Mouse (Mus musculus) ES-CJ7 (cell line): ENCODE data around the gene Eif4enif1.
"Not testable (repeated sequence)": the region's sequence is repeated elsewhere in the genome, so short reads cannot be mapped to it uniquely, and the experiment has no call there.

Experiments
- DNase-seq: peaks from one replicate; pipeline ENCODE4 v3.0.0; 2011; ENCODE audit warnings: low read depth, low spot score

Eif4enif1 gene

DNA sequence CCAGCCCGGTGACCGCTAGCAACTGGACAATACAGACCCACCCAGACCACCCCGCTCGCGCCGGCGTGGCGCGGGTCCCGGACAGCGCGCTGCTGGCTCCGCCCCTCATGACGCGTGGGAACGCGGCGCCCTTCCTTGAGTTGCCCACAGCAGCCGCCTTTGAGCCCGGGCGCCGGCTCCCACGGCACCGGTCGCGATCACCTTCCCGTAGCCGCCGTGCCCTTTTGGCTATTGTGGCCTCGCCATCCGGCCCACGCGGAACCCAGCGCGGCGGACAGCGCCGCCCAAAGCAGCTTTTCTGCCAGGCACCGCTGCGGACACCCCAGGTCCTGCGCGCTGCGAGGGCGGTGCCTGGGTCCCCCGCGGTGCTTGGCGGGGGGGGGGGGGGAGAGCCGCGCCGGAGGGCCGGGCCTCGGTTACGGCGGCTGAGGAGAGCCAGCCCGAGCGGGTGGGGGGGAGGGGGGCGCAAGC, at the start of gene Eif4enif1:
TSS of gene Eif4enif1 (plus strand) at position 162 of the 471 bp plus-strand sequence.
- peak; percentile 88 for DNase-seq

DNA sequence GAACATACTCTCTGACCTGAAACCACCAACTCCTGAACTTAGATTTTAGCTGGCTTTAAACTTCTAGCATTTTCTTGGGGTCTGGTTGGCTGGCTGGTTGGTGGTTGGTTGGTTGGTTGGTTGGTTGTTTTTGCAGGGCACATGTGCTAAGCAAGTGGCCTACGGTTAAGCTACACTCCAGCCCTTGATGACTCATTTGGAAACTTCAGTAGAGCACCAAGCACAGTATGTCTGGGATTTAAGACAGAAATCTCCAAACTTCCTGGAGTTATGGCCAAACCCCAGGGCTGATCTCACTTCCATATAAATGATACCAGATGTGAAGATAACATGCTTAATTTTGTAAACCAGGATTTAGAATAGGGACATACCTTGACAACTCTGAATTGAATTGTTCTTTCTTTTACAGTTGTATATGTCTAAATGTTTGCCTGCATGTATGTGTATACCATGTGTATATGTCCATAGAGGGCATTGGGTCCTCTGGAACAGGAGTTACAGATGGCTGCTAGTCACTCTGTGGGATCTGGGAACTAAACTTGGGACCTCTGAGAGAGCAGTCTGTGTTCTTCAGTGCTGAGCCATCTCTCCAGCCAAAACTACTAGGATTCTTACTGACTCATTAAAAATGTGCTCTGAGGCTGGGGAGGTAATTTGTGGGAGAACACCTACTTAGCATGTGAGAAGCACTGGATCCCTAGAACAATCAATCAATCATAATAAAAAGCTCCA, 48.4 kb upstream of the Eif4enif1 start:
- DNase-seq, result peak; percentile 56

DNA sequence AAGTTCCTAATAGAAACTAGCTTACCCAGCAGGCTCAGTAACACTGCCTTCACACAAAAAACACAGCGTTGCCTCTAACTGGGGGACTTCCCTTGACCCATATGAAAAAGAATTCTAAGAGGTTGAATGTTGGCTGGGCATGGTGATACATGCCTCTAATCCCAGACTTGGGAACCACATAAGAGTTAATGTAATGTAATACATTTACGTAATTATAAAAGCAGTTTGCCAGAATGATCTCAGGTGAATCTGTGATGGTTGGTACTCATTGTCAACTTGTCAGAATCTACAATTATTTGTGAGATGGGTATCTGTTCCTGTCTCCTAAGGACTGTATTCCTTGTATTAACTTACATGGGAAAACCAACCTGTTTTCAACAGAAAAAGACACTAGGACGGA, 45.2 kb upstream of the Eif4enif1 start:
- not testable (repeated sequence) for DNase-seq

DNA sequence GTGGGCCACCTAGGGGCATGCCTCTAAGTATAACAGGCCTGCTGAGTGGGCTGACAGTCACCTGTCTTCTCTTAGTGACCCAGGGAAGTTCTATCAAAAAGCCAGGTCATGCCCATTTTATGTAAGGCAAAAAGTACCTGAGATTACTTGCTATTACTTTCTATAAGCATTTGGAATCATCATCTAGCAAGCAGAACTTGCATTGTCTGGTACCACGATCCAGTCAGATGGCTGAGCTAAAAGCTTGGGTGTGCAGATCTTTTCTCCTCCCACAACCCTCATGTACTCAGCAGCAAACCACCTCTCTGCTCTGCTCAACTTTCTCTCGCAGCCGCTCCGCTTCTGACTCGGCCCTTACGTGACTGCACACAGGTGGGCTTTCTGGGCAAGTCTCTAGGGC, 44.2 kb upstream of the Eif4enif1 start:
- not testable (repeated sequence) for DNase-seq

DNA sequence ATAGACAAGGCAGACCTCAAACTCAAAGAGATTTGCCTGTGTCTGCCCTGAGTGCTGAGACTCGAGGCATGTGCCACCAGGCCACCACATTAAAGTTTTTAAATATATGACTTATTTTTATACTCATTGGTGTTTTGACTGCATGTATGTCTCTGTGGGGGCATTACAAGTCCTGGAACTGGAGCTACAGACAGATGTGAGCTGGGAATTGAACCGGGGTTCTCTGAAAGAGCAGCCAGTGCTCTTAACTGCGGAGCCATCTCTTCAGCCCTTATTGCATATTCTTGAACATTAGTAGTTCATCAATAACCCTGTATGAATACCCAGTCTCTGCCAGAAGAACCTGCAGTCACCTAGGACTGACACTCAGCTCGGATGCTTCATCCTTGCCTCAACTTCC, 43.4 kb upstream of the Eif4enif1 start:
- not testable (repeated sequence) for DNase-seq

DNA sequence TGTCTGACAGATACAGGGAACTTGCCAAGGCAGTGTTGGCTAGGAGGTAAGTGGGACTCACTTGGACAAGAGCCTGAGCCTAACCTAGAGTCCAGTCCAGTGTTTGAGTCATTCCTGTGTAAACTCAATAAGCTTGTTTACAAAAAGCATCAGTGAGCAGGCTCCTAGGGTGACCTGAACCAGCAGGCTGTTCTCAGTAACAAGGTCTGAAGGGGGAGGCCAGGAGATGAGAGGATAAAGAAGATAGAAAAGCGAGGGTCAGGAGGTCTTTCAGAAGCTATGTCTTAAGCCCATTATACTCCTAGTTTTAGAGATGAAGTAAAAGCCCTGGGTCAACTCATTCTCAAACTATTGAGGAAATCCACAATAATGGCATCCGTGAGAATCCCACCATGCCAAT, 40.8 kb upstream of the Eif4enif1 start:
- DNase-seq, result not testable (repeated sequence)

DNA sequence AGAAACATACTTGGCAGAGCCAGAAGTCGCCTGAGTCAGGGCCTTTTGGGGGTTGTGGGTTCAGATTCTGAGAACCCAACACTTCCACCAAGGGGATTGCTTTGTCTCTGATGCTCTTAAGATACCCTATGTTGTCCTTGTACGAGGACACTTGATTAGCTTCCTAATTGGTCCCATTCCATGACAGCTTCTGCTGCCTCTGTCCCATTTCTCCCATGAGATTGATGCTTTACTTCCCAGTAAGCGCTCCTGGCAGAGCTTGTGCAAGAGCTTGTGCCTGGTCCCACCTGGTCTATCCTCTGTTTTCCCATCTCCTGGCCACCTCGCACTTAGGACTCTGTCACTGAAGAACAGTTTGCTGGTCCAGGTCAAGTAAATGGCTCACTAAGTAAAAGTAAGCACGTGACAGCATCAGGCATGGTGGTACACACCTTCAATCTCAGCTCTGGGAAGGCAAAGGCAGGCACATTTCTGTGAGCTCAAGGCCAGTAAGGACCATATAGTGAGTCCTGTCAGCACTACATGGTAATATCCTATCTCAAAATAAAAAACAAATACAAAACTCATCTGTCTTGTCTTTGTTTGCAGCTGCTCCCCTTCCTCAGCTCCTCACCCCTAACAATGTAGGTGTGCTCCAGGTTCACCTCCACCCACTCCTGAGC, 39.8 kb upstream of the Eif4enif1 start:
- DNase-seq, result not testable (repeated sequence)

DNA sequence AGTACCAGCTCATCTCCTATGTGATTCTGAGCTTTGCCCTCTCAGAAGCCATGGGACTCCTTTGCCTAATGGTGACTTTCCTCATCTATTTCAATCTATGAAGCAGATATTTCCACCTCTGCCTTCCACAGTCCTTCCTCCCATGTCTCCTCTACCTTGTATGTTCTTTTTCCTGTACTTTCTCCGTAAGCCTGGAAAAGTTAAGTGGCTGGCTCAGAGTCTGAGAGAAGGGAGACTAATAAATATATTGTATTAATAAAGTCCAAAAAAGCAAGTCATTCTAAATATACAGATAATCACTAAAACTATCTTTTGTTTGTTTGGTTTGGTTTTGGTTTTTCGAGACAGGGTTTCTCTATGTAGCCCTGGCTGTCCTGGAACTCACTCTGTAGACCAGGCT, 39.1 kb upstream of the Eif4enif1 start:
- not testable (repeated sequence) for DNase-seq

DNA sequence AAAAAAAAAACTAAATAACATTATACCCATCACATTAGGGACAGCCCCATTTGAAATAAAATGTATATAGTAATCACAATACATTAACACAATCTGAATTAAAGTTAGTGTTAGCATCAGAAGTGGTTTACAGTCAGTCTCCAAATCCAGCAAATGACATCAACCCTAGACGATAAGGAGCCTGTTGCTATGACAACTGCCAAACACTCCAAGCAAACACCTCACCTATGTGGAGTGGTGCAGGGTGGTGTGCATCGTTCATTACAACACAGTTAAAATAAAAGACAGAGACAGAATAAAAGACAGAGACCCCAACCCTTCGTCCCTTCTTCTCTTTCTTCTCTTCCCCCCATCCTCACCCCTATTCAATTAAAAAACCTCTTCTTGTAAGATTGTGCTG, 38.5 kb upstream of the Eif4enif1 start:
- DNase-seq, result not testable (repeated sequence)

DNA sequence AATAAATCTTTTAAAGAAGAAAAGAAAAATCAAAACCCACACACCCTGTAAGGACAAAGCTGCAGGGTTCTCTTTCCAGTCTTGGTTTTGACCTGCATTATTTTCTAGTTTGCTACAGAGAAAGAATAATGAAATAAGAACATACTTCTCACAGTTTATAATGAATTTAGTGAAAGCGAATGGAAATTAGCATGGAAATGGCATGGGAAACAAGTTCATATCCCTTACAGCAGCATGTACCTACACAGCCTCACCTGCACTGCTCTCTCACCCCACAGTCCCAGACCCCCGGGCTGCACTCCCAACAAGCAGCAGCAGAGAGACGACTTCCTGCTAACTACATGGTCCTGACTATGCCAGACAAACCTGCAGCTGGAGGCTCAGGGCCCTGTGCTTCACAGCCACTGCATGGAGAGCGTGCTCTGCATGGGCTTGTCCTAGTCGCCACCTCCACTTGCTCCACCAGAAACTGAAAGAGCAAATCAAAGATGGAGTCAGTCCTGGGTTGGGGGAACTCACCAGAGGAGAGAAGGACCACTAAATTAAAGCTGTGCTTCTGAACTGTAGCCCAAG, 36.9 kb upstream of the Eif4enif1 start:
- DNase-seq, result peak; percentile 43

DNA sequence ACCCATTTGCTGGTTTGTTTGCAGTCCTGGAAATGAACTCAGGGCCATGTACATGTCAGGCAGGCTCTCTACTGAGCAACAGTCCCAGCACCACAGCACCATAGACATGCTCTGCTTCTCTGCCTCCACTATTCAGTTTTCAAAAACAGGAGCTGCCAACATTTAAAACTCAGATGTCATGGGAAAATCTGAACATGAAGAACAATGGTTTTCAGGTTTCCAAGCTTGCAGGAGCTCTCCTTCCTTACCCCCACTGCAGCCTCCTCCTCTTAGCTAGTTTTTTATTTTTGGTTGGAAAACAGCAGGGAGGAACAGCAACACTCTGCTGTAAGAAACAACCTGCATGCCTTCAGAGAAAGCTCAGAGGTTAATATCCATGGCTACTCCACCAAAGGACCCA, 35.9 kb upstream of the Eif4enif1 start:
- DNase-seq, result not testable (repeated sequence)

DNA sequence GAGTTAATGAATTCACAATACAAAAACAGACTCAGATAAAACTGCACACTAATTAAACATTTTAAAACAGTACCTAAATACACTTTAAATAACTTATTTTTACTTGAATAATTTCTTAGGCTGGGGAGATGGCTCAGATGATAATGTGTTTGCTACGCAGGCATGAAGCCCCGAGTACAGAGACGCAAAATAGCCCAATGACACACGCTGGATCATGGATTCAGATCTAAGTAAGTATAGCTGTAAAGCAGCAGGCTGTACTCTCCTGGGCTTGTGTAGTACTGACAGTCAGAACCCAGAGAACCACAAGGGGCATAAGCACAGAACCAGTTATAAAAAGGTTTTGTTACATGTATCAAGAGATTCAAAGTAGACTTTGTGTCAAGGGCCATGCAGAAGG, 35.1 kb upstream of the Eif4enif1 start:
- not testable (repeated sequence) for DNase-seq

DNA sequence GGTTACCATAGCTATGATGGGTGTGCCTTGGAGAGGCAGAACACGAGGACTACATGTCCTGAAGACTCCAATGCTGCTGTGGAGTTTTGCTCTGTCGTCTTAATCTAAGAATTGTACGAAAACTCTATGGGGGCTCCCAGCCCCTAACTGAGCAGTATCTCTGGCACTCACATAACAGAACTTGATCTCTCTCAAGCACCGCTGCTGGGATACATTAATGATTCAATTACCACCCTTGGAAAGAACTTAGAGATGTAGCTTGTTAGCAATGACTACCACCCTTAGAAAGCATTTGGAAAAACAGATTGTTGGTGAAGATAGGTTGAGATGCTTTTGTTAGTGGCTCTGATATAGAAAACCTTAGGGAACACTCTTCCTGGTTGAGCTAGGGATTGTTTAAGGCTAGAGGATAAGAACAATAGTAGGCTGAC, 34.6 kb upstream of the Eif4enif1 start:
- DNase-seq, result not testable (repeated sequence)

DNA sequence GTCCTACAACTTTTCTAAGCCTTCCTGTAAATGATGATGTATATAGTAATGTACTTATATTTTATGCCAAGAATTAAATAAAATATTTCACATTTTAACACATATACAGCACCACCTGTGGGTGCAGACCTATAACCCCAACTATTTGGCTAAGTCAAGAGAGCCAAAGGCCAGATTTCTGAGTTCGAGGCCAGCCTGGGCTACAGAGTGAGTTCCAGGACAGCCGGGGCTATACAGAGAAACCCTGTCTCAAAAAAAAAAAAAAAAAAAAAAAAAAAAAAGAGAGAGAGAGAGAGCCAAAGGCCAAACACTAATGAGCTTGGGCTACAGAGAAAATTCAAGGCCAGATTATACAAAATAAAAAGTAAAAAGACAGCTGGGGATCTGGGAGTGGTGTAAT, 33.1 kb upstream of the Eif4enif1 start:
- DNase-seq, result not testable (repeated sequence)

DNA sequence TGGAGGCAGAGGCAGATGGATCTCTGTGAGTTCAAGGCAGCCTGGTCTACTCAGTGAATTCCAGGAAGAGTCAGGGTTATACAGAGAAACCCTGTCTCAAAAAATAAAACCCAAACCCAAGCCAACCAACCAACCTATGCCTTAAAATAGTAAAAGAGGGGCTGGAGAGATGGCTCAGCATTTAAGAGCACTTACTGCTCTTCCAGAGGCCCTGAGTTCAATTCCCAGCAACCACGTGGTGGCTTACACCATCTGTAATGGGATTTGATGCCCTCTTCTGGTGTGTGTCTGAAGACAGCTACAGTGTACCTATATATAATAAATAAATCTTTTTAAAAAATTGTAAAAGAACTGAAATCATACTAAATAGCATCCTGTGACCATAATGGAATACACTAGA, 30.3 kb upstream of the Eif4enif1 start:
- not testable (repeated sequence) for DNase-seq

DNA sequence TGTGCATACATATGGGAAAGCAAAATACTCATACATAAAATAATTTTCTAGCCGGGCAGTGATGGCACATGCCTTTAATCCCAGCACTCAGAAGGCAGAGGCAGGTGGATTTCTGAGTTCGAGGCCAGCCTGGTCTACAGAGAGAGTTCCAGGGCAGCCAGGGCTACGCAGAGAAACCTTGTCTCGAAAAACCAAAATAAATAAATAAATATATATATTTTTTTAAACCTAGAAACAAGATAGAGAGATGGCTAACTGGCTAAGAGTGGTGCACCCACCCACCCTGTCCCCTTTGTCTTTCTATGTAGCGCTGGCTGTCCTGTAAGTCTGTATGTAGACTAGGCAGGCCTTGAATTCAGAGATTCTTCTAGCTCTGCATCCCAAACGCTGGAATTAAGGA, 29.7 kb upstream of the Eif4enif1 start:
- not testable (repeated sequence) for DNase-seq

DNA sequence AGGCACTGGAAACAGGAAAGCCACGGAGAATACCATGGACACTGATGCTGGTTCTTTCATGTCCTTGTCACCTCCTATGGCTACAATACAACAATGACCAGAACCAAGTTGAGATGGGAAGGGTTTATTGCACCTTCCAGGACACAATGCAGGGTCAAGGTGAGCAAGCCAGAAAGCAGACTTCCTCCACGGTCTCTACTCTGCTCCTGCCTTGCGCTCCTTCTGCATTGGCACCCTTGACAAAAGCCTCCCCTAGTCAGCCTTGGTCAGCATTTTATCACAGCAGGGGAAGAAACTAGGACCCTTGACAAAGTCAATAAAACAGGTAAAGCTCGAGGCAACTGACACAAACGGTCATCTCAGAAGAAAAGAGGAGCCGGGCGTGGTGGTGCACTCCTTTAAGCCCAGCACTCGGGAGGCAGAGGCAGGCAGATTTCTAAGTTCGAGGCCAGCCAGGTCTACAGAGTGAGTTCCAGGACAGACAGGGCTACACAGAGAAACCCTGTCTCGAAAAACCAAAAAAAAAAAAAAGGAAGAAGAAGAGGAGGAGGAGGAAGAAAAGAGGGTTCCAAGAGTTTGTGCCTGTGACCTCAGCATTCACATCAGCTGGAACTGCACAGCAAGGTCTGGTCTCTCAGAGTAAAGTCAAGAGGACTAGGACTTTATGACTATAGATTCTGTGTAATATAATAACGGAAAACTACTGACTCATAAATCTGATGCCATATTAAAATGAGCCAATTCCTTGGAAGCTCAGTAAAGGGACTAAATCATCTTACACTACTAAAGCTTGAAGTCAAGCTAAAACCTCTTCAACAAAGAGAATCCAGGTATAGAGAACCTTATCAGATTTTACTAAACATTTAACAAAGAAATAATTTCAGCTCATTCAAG, 28.5 kb upstream of the Eif4enif1 start:
- peak; percentile 60 for DNase-seq

DNA sequence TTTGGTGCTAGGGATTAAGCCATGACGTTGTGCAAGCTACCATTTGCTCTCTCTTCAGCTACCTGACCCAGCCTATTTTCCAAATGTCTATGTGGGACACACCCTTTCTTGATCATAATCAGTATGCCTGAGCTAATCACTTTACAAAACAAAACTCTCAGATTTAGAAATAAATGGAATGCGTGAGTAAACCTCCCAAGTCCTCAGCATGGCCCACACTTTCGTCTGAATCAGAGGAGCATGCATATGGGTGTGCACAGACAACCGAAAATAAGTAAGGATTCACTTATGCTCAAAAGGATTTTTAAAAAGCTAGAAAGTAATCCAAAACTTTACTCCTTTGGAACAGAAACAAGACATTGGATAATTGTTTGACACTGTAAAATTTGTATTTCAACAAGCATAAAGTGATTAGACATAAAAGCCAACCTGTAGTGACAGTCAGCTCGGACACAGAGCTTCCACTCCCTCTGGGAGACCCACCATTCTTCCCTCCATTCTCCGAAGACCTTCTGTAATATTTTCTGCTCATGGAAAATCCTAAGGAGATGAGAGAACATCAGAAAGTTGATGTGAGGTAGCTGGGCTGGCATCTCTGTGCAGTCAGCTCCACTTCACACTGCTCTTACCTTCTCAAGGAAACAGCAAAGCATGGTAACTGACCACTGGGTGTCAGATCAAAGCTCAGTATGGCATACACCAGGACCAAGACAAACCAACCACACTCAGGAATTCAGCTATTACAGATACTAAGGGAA, 23.0 kb upstream of the Eif4enif1 start:
- not testable (repeated sequence) for DNase-seq

DNA sequence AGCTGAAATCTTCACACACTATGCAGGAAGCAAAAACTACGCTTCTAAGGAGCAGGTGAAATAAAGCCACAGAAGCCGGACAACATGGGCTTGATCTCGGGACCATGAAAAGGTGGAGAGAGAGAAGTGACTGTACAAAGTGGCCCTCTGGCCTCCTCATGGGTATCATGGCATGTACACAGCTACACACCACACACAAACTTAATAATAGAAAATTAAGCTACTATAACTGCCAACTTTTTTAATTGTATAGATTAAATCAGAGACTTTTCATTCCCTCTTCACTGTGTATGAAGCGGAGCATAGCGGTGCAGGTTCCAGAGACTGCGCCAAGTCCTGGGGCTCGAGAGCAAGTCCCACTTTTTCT, 22.5 kb upstream of the Eif4enif1 start:
- DNase-seq, result not testable (repeated sequence)

DNA sequence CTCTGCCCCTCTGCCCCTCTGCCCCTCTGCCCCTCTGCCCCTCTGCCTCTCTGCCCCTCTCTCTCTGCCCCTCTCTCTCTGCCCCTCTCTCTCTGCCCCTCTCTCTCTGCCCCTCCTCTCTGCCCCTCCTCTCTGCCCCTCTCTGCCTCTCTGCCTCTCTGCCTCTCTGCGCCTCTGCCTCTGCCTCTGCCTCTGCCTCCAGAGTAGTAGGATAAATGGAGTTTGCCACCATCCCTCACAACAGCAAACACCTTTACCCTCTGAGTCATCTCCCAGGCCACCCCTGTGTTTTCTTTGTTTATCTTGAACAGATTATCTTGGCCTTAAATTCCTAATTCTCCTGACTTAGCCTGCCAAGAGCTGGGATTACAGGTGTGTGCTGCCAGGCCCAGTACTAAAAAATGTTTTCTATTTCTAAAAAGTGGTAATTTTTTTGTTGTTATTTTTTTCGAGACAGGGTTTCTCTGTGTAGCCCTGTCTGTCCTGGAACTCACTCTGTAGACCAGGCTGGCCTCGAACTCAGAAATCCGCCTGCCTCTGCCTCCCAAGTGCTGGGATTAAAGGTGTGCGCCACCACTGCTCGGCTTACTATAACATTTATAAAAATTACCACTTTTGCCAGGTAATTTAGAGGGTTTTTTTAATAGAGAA, 21.6 kb upstream of the Eif4enif1 start:
- not testable (repeated sequence) for DNase-seq
